Mouse (Mus musculus): ENCODE measurements around the gene Wasl.

Gene Wasl

DNA sequence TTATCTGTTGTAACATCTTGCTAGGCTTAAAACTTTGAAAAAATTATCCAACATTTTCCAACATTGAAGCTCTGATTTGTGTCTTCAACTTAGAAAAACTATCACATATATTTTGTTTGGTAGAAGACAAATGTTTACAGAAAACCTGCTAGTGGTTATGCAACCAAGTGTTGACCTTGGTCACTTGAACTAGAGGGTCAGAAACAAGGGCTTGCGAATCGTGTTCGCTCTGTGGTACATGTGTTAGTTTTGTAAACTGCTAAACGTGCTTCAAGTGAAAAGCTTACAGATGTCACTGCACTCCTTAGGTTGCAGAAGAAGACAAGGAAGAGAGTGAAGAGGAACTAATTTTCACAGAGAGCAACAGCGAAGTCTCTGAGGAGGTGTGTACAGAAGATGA, 61.8 kb downstream of the Wasl start:
- DNase-seq = no peak

- DNase-seq = no peak
Measured at GRCm38 (mm10) chr6:24602351-24602750, 62.5 kb downstream of the Wasl start.

DNA sequence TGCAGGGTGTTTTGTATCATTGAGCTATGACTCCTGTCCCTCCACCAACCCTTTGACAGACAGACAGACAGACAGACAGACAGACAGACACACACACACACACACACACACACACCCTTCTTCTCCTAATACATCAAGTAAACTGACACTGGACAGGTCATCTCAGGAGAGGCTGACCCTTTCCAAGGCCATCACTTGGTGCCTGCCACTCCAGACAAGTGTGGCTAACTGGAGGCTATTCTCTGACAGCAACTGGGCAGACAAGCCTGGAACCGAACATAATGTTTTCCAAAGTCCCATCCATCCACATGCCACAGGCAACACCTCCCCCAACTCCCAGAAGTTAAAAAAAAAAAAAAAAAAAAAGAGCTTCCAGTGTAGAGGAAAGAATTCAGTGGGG, 63.1 kb downstream of the Wasl start:
- no peak for DNase-seq

GRCm38 (mm10) chr6:24600726-24601125, 64.1 kb downstream of the Wasl start:
- no peak for DNase-seq

DNA sequence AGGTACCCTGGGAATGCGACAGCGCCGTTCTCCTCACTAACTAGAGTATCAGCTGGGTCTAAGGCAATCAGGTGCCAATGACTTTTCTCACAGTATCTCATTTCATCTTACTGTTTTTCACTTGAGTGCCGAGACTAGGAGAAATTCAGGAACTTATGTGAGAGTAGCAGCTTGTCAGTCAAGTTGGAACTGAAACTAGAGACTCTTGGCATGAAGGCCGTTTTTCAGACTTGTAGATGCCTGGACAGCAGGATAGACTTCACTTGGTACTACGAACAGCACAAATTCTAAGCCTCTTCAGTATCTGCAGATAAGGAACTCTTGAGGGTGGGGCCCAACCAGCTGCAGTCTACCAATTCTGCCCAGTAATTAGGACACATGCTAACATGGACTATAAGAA, 64.7 kb downstream of the Wasl start:
- no peak for DNase-seq

- no peak for DNase-seq
Measured at GRCm38 (mm10) chr6:24599639-24600038, 65.2 kb downstream of the Wasl start.

GRCm38 (mm10) chr6:24599179-24599578, 65.6 kb downstream of the Wasl start:
- DNase-seq = no peak

DNA sequence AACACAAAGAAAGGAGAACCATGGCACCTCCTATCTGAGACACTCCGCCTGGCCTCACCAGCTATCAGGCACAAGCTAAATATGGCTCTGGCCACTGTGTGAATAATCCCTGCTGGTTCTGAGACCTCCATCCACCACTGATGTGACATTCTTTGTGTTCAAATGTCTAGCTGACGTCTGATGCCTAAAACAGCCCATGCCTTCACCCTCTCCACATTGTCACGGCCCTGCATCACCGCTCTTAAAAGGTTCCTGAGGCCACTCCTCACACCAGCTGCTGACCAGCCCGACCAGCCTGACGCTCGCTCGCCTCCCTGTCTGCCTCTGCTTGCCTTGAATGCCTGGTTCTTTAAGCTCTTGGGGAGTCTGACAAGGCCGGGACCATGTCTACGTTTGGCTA, 67.3 kb downstream of the Wasl start, which contains the start of gene Lmod2:
Lmod2 (plus strand) TSS at position 263 of the 400 bp plus-strand sequence.
- DNase-seq = no peak

GRCm38 (mm10) chr6:24591525-24592218, 73.1 kb downstream of the Wasl start:
- no peak for DNase-seq

GRCm38 (mm10) chr6:24590282-24590681, 74.5 kb downstream of the Wasl start:
- DNase-seq = no peak

- DNase-seq = no peak
Measured at GRCm38 (mm10) chr6:24586885-24587284, 77.9 kb downstream of the Wasl start.

DNA sequence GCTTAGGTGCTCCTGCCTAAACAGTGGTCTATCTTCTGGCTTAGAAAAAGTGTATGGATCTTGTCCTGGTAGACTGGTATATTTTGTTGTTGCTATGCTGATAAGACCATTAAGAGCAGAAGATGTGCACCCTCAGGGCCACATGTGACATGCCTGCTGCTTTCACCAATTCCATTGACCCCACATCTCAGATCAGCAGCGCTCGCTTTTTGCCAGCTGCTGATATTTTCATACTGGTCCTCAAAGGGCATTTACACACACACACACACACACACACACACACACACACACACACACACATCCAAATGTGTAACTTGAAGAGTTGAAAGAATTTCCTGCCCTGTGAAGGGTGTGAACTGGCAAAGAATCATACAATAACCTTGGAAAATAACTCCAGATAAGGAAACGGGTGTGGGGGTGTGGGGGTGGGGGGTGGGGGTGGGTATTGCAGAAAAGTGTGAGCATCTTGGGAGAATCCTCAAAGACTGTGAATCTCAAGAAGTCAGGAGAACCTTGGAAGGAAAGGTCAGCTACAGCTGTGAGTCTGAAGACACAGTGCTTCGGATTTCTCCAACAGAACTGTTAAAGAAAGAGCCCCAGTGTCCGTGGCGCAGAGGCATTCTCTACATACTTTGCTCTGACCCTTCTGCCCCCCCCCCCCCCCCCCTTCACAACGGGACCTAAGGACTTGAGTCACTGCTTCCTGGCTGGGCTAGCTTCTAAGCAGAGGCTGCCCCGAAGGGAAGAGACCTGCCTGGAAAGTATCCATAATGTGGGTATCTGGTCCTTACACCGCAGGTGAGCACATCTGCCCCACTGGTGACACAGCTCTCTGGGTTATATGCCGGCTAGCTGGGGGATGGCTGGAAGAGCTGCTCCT, 79.1 kb downstream of the Wasl start:
- DNase-seq = no peak

- DNase-seq = no peak
Measured at GRCm38 (mm10) chr6:24583456-24583855, 81.4 kb downstream of the Wasl start.

- no peak for DNase-seq
Measured at GRCm38 (mm10) chr6:24573319-24573718, 91.5 kb downstream of the Wasl start.

DNA sequence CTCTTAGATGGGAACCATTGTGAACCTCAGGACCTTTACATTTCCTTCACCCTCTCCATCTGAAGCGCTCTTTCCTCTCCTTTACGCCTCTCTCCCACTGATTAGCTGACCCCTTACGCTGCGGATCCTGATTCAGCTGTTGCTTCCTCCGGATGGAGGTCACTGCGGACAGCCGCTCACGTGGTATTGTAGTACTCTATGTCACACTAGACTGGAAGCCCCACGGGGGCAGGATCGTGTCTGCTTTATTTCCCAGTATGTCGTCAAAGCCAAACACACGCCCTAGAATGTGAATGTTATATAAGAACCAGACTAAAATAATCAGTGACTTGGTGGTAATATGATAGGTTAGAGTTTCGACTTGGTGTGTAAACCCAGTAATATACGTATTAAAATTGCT, 92.4 kb downstream of the Wasl start:
- DNase-seq = no peak

- DNase-seq = no peak
Measured at GRCm38 (mm10) chr6:24571126-24571525, 93.7 kb downstream of the Wasl start.

- DNase-seq = no peak
Measured at GRCm38 (mm10) chr6:24570278-24570677, 94.5 kb downstream of the Wasl start.

GRCm38 (mm10) chr6:24569711-24570110, 95.1 kb downstream of the Wasl start:
- DNase-seq = no peak

DNA sequence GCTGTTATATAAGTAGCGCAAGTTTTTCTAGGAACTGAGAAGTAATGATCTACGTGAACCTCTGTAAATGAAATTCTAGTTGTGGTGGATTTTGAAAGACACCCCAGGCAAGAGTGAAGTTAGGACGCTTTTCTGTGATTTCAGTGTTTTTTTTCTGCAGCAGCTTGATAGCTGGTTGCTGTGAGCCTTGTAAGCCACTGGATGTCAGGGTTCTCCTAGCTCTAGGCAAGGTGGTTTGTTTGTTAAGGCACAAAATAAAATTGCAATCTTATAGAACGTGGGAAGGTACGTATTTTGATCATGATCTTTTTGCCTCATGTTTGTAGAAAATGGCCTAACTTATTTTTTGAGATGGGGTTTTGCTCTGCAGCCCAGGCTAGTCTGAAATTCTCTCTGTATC, 95.8 kb downstream of the Wasl start:
- no peak for DNase-seq

DNA sequence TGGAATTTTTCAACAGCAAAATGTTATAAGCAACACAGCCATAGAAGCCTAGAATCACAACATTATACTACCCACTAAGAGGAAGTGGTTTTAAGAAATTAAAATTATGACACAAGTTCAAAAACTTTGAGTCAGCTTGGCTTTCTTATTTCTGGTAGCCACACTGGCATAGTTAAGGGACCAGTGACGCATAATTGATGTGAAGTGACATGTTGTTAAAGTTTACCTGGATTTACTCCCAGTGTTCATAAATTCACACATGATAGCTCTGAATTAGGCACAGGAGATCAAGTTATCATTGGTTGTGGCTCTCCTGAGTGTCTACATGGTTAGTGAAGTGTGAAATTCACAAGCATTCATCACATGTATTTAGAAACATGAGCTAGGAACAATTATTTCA, 99.9 kb downstream of the Wasl start:
- DNase-seq = no peak

- no peak for DNase-seq
Measured at GRCm38 (mm10) chr6:24564081-24564480, 100.7 kb downstream of the Wasl start.

Measured in thymus, postnatal 36 days (tissue).